Comparison of ENCODE assay signal across 8 mouse cellular contexts in genomic region chr10:81648803-81649775, GRCm38 (mm10). TPM values are rescaled to one million over a fixed set of nuclear protein-coding genes. Genes with fewer than 3 reads are reported as not detected.
DNase-seq lines count a peak whose midpoint lies in the region; ATAC-seq and TF ChIP-seq lines count a peak whose summit lies in the region.
"Not testable (repeated sequence)": the region's sequence is repeated elsewhere in the genome, so short reads cannot be mapped to it uniquely, and the experiment has no call there.

Gene Gm10778 (plus strand): TSS chr10:81649059.

- H3K4me3 ChIP-seq in ES-Bruce4 (ENCODE audit: low read depth, low read length): peak within 1 kb of the TSS; percentile 97
- H3K4me3 ChIP-seq in forebrain, embryonic 12.5 days (replicated peaks): peak within 1 kb of the TSS; percentile 56
- peak within 1 kb of the TSS; percentile 63 for H3K4me3 ChIP-seq in heart, postnatal 0 days (ENCODE audit: low read depth, low read length)
- H3K4me3 ChIP-seq in liver, embryonic 14.5 days (ENCODE audit: insufficient read depth in 1 of 2, low read depth in 2 of 2, low read length in 2 of 2): peak within 1 kb of the TSS; percentile 62 to 81
- H3K4me3 ChIP-seq in stomach, embryonic 15.5 days (replicated peaks): peak within 1 kb of the TSS; percentile 58

- TF ChIP-seq CTCF in ES-Bruce4 (IDR thresholded peaks at IDR 0.05; ENCODE audit: low read depth, low read length); heart, postnatal 0 days (IDR thresholded peaks at IDR 0.05; ENCODE audit: low read depth); liver, embryonic 14.5 days (IDR thresholded peaks at IDR 0.05; ENCODE audit: low read depth): not testable (repeated sequence)

- not testable (repeated sequence) for H3K27me3 ChIP-seq in ES-Bruce4 (ENCODE audit: control insufficient read depth, insufficient read depth, low read length, poor library complexity, severe bottlenecking); forebrain, embryonic 12.5 days; heart, postnatal 0 days (ENCODE audit: control insufficient read depth, insufficient read depth, low read length); liver, embryonic 14.5 days (ENCODE audit: control insufficient read depth, insufficient read depth, low read length); stomach, embryonic 15.5 days (replicated peaks)

- peak; percentile 92 for DNase-seq in c-Kit-positive CD71-positive TER-119-positive erythroid progenitor cells, embryonic 14.5 days (ENCODE audit: low spot score)
- DNase-seq in heart, postnatal 0 days (ENCODE audit: low spot score): peak; percentile 85
- peak; percentile 89 to 92 for DNase-seq in kidney, postnatal 36 days
- DNase-seq in liver, embryonic 14.5 days (ENCODE audit: low read depth in 3 of 3, low spot score in 3 of 3): peak; percentile 83 to 89 (median 87)
- peak; percentile 93 for DNase-seq in neural tube, embryonic 10.5 days (ENCODE audit: extremely low spot score, low spot score)

- WGBS in forebrain, embryonic 12.5 days: 3% methylated on average over 31 of the region's 52 CpGs
- 1% methylated on average over 26 of the region's 52 CpGs for WGBS in heart, postnatal 0 days
- WGBS in liver, embryonic 14.5 days (ENCODE audit: insufficient replicate concordance): 2% methylated on average over 34 of the region's 52 CpGs
- 1% methylated on average over 34 of the region's 52 CpGs for WGBS in stomach, embryonic 15.5 days

- H3K4me2 ChIP-seq in forebrain, embryonic 12.5 days: peak within 1 kb of the TSS; percentile 63
- peak within 1 kb of the TSS; percentile 58 for H3K4me2 ChIP-seq in heart, postnatal 0 days (ENCODE audit: low read depth, low read length)
- H3K4me2 ChIP-seq in liver, embryonic 14.5 days (ENCODE audit: low read depth): peak within 1 kb of the TSS; percentile 74
- peak within 1 kb of the TSS; percentile 62 for H3K4me2 ChIP-seq in stomach, embryonic 15.5 days

- peak; percentile 98 for ATAC-seq in forebrain, embryonic 12.5 days (ENCODE audit: low FRiP score)
- ATAC-seq in heart, postnatal 0 days (ENCODE audit: insufficient read depth, low read depth): peak; percentile 96
- ATAC-seq in liver, embryonic 14.5 days (ENCODE audit: insufficient read depth): peak; percentile 94
- peak; percentile 93 for ATAC-seq in stomach, embryonic 15.5 days (ENCODE audit: insufficient read depth, low FRiP score, low read depth)

- H3K9me3 ChIP-seq in ES-Bruce4 (replicated peaks; ENCODE audit: control insufficient read depth, insufficient read depth, low read length, poor library complexity, severe bottlenecking); heart, postnatal 0 days (replicated peaks; ENCODE audit: control insufficient read depth, low read length); liver, embryonic 14.5 days (ENCODE audit: control insufficient read depth, low read length); stomach, embryonic 15.5 days: not testable (repeated sequence)
- peaks cover 16% of the 10 kb centered on the region for H3K9me3 ChIP-seq in forebrain, embryonic 12.5 days

- not testable (repeated sequence) for TF ChIP-seq EP300 in ES-Bruce4 (IDR thresholded peaks at IDR 0.05; ENCODE audit: insufficient read depth, low read depth, low read length); heart, postnatal 0 days (IDR thresholded peaks at IDR 0.05; ENCODE audit: low read depth); liver, embryonic 14.5 days (IDR thresholded peaks at IDR 0.05; ENCODE audit: low read depth)

- H3K9ac ChIP-seq in ES-Bruce4 (ENCODE audit: low read depth, poor library complexity, severe bottlenecking): peak within 1 kb of the TSS; percentile 67
- H3K9ac ChIP-seq in forebrain, embryonic 12.5 days: peak within 1 kb of the TSS; percentile 68
- H3K9ac ChIP-seq in heart, postnatal 0 days (replicated peaks; ENCODE audit: low read depth, low read length): peak within 1 kb of the TSS; percentile 67
- H3K9ac ChIP-seq in liver, embryonic 14.5 days (replicated peaks): peak within 1 kb of the TSS; percentile 76
- peak within 1 kb of the TSS; percentile 61; the same call in 1 of the 2 replicates for H3K9ac ChIP-seq in stomach, embryonic 15.5 days

- not testable (repeated sequence) for H3K27ac ChIP-seq in ES-Bruce4 (ENCODE audit: insufficient read depth, low read length); liver, embryonic 14.5 days
- H3K27ac ChIP-seq in forebrain, embryonic 12.5 days: peak within 1 kb of the TSS; percentile 76
- peak within 1 kb of the TSS; percentile 90 for H3K27ac ChIP-seq in heart, postnatal 0 days (ENCODE audit: low read depth)
- H3K27ac ChIP-seq in stomach, embryonic 15.5 days: peak within 1 kb of the TSS; percentile 80; the same call in 1 of the 2 replicates

- not testable (repeated sequence) for H3K36me3 ChIP-seq in ES-Bruce4 (ENCODE audit: control insufficient read depth, insufficient read depth, low read length, poor library complexity, severe bottlenecking); heart, postnatal 0 days (replicated peaks; ENCODE audit: control insufficient read depth, insufficient read depth, low read length); liver, embryonic 14.5 days (replicated peaks; ENCODE audit: control insufficient read depth, insufficient read depth, low read depth); stomach, embryonic 15.5 days
- H3K36me3 ChIP-seq in forebrain, embryonic 12.5 days (replicated peaks): peaks cover 22% of the 10 kb centered on the region; the same call in 1 of the 2 replicates

- TF ChIP-seq POLR2A in ES-Bruce4 (IDR thresholded peaks at IDR 0.05; ENCODE audit: insufficient read depth, low read length): not testable (repeated sequence)

- not testable (repeated sequence) for H3K4me1 ChIP-seq in ES-Bruce4 (ENCODE audit: control insufficient read depth, insufficient read depth, low read length); forebrain, embryonic 12.5 days; heart, postnatal 0 days (ENCODE audit: control insufficient read depth, insufficient read depth); stomach, embryonic 15.5 days
- peaks cover 0 to 11% of the 10 kb centered on the region in 2 experiments; a peak in 3 of 4 replicates for H3K4me1 ChIP-seq in liver, embryonic 14.5 days (replicated peaks; ENCODE audit: control insufficient read depth in 2 of 2, insufficient read depth in 2 of 2, low read length in 1 of 2)

RNA-seq across cellular contexts. Expression of gene Gm10778, which starts in this region (rescaled TPM):
- 5.6 and 7.4 TPM in 2 replicates for polyA plus RNA-seq in ES-Bruce4 (2011; ENCODE audit: insufficient read depth, insufficient read length, low read depth, missing spikeins)
- polyA plus RNA-seq in forebrain, embryonic 12.5 days (2016; fragmentation: Nextera tagmentation; extraction: Ambion mirVana): 4.3 and 4.5 TPM in 2 replicates
- total RNA-seq in heart, postnatal 0 days (2014; rRNA removed; ENCODE audit: low replicate concordance): 1.5 and 2.6 TPM in 2 replicates
- polyA plus RNA-seq in heart, postnatal 0 days (2015; fragmentation: Nextera tagmentation; extraction: Ambion mirVana): 2.3 and 2.6 TPM in 2 replicates
- polyA plus RNA-seq in liver, embryonic 14.5 days (2012; rRNA removed): 0.31 and 0.97 TPM in 2 replicates
- 0.67 and 1.5 TPM in 2 replicates for polyA plus RNA-seq in liver, embryonic 14.5 days (2014; fragmentation: Nextera tagmentation; extraction: Ambion mirVana)
- polyA plus RNA-seq in stomach, embryonic 15.5 days (2015; fragmentation: Nextera tagmentation; extraction: Ambion mirVana): 4.3 and 5.2 TPM in 2 replicates
